Mouse (Mus musculus): ENCODE measurements at regions not wholly inside any gene's neighbourhood (a gene's known extent, or its start where the extent isn't known, plus 50 kb on each side); places are given as distances from the start of the nearest gene placed in this dataset.

GRCm38 (mm10) chr5:126893063-126893462 is 348.5 kb upstream of the Tmem132c start:
- TF ChIP-seq CTCF (IDR thresholded peaks at IDR 0.05; ENCODE audit: extremely low read depth, insufficient read length, insufficient replicate concordance, low read depth, low read length) (no peak), POLR2A (IDR thresholded peaks at IDR 0.05; ENCODE audit: low read depth, low read length) (no peak)

Measured in small intestine, adult 2 months (tissue).